12 mouse cellular contexts compared by ENCODE assay signal in genomic region chr4:71338582-71338981, GRCm38 (mm10).
"Had no signal": no experiment of that assay in that cellular context is flagged by ENCODE, and none has a peak within 500 bp of the region (broad histone marks: within the 10 kb centered on the region; RNA-seq: fewer than 3 reads in every experiment).

No protein-coding gene starts in this region.

- H3K9me3 ChIP-seq: kidney, embryonic 15.5 days; limb, embryonic 10.5 days; midbrain, embryonic 13.5 days had no signal

- H3K4me2 ChIP-seq: kidney, embryonic 15.5 days; midbrain, embryonic 13.5 days had no signal

- DNase-seq: kidney, adult 2 months; kidney, postnatal 25 days; lung, adult 2 months; right cerebral cortex, postnatal 14 days; thymus, postnatal 4 days had no signal

- ATAC-seq: inflammation-experienced regulatory T-cells, adult 6 months; lung, postnatal 0 days; midbrain, embryonic 13.5 days had no signal

- H3K27ac ChIP-seq: kidney, embryonic 15.5 days; limb, embryonic 10.5 days; liver, embryonic 14.5 days; macrophage; midbrain, embryonic 13.5 days had no signal

- H3K4me1 ChIP-seq: kidney, embryonic 15.5 days; limb, embryonic 10.5 days; midbrain, embryonic 13.5 days had no signal

- H3K4me3 ChIP-seq: kidney, embryonic 15.5 days; limb, embryonic 10.5 days; midbrain, embryonic 13.5 days had no signal

- H3K27me3 ChIP-seq: kidney, embryonic 15.5 days; midbrain, embryonic 13.5 days had no signal

- H3K9ac ChIP-seq: kidney, embryonic 15.5 days; liver, embryonic 14.5 days; midbrain, embryonic 13.5 days had no signal

- H3K36me3 ChIP-seq: kidney, embryonic 15.5 days; limb, embryonic 10.5 days; midbrain, embryonic 13.5 days had no signal
